ENCODE assay signal across 10 mouse cellular contexts in genomic region chr8:94363288-94363688, GRCm38 (mm10). TPM values are rescaled to one million over a fixed set of nuclear protein-coding genes. Genes with fewer than 3 reads are reported as not detected.
DNase-seq lines count a peak whose midpoint lies in the region; ATAC-seq lines count a peak whose summit lies in the region.
"Had no signal": no experiment of that assay in that cellular context is flagged by ENCODE, and none has a peak within 500 bp of the region (broad histone marks: within the 10 kb centered on the region; RNA-seq: fewer than 3 reads in every experiment).

No protein-coding gene starts in this region.

- ATAC-seq in liver, embryonic 15.5 days (ENCODE audit: insufficient read depth): peak; percentile 42

- intact Hi-C loops in heart, postnatal 25 days (cut with DNase I): no loop called here

- H3K4me1 ChIP-seq in liver, embryonic 15.5 days (replicated peaks): peaks cover 41% of the 10 kb centered on the region
- H3K4me1 ChIP-seq: embryonic facial prominence, embryonic 12.5 days had no signal

- no peak overlapping the region; the same call in 1 of the 2 replicates for H3K4me2 ChIP-seq in liver, embryonic 15.5 days
- H3K4me2 ChIP-seq: embryonic facial prominence, embryonic 12.5 days had no signal

- no peak overlapping the region for H3K9ac ChIP-seq in liver, embryonic 15.5 days
- H3K9ac ChIP-seq: embryonic facial prominence, embryonic 12.5 days had no signal

- no peaks in the 10 kb centered on the region for H3K9me3 ChIP-seq in liver, embryonic 15.5 days (replicated peaks)
- H3K9me3 ChIP-seq: embryonic facial prominence, embryonic 12.5 days had no signal

- H3K36me3 ChIP-seq in liver, embryonic 15.5 days (replicated peaks): no peaks in the 10 kb centered on the region
- H3K36me3 ChIP-seq: embryonic facial prominence, embryonic 12.5 days had no signal

- WGBS in liver, embryonic 15.5 days (ENCODE audit: insufficient replicate concordance): 32% methylated on average over 4 of the region's 4 CpGs

- peak; percentile 78 for DNase-seq in urinary bladder, postnatal 14 days (ENCODE audit: low spot score)
- no peak for DNase-seq in urinary bladder, adult 2 months (ENCODE audit: low spot score)
- peak; percentile 12 for DNase-seq in embryo, embryonic 9.5 days (ENCODE audit: extremely low spot score)
- peak; percentile 82 for DNase-seq in heart, postnatal 25 days (ENCODE audit: low spot score)
- DNase-seq in spleen, adult 12 weeks (ENCODE audit: low spot score): peak; percentile 61
- no peak for DNase-seq in cerebellum, postnatal 4 days (ENCODE audit: low spot score in 2 of 2)
- no peak for DNase-seq in MN1 (ENCODE audit: low spot score)

- no peak overlapping the region for H3K4me3 ChIP-seq in liver, embryonic 15.5 days (replicated peaks)
- H3K4me3 ChIP-seq: embryonic facial prominence, embryonic 12.5 days had no signal

- peak overlapping the region; percentile 67 for H3K27ac ChIP-seq in liver, embryonic 15.5 days (replicated peaks)
- H3K27ac ChIP-seq: embryonic facial prominence, embryonic 12.5 days had no signal

- H3K27me3 ChIP-seq in liver, embryonic 15.5 days: no peaks in the 10 kb centered on the region
- H3K27me3 ChIP-seq: embryonic facial prominence, embryonic 12.5 days had no signal

RNA-seq across cellular contexts. Expression of gene Herpud1, which starts 22.9 kb away (rescaled TPM):
- polyA plus RNA-seq in urinary bladder, adult 2 months (2012; rRNA removed): 325 and 330 TPM in 2 replicates
- total RNA-seq in heart, postnatal 25 days (2021): 100 to 1,000 TPM; 180 to 257 TPM
- polyA plus RNA-seq in liver, embryonic 15.5 days (2015; fragmentation: Nextera tagmentation; extraction: Ambion mirVana): 139 and 161 TPM in 2 replicates

RNA-seq across cellular contexts. Expression of gene Slc12a3, which starts 34.3 kb away (rescaled TPM):
- 0.21 TPM in 2 replicates for polyA plus RNA-seq in urinary bladder, adult 2 months (2012; rRNA removed)
- under 1 TPM; 0.14 to 0.26 TPM for total RNA-seq in heart, postnatal 25 days (2021)
- 0.15 and 0.37 TPM in 2 replicates for polyA plus RNA-seq in liver, embryonic 15.5 days (2015; fragmentation: Nextera tagmentation; extraction: Ambion mirVana)
- polyA plus RNA-seq: neural tube, embryonic 11.5 days had no signal

Comparison
In these comparisons a context has a peak if more than half of its experiments do, and no peak if none do; other contexts are left out.
1. DNase-seq: peak in urinary bladder, postnatal 14 days (single experiment), embryo, embryonic 9.5 days (single experiment), heart, postnatal 25 days (single experiment) and spleen, adult 12 weeks (single experiment); none in urinary bladder, adult 2 months (single experiment), cerebellum, postnatal 4 days (0 of 2) and MN1 (single experiment).